Mouse (Mus musculus) heart, embryonic 10.5 days (tissue): Measurements from ENCODE around the gene Snx32. TPM values are rescaled to one million over a fixed set of nuclear protein-coding genes. Genes with fewer than 3 reads are reported as not detected.

Experiments
- DNase-seq: peaks from one replicate; pipeline ENCODE4 v3.0.0-alpha.2; 2017; ENCODE audit warnings: low spot score
- H3K27ac ChIP-seq: fragments of 300-500 bp; sonication (generic); 2 replicates; pipeline ENCODE4 v1.5.1; 2016; ENCODE audit warnings: mild to moderate bottlenecking
- H3K27me3 ChIP-seq: fragments of 300-500 bp; sonication (generic); 2 replicates; pipeline ENCODE4 v1.6.1; 2016; ENCODE audit warnings: mild to moderate bottlenecking; ENCODE audit not compliant: poor library complexity, insufficient read depth, severe bottlenecking
- H3K36me3 ChIP-seq: fragments of 300-500 bp; sonication (generic); 2 replicates; pipeline ENCODE4 v1.6.1; 2016; ENCODE audit warnings: mild to moderate bottlenecking, moderate library complexity
- H3K4me1 ChIP-seq: fragments of 300-500 bp; sonication (generic); 2 replicates; pipeline ENCODE4 v1.6.1; 2016; ENCODE audit warnings: mild to moderate bottlenecking
- H3K4me3 ChIP-seq: fragments of 300-500 bp; sonication (generic); 2 replicates; pipeline ENCODE4 v1.5.1; 2016; ENCODE audit warnings: mild to moderate bottlenecking, moderate library complexity
- H3K9me3 ChIP-seq: fragments of 300-500 bp; sonication (generic); 2 replicates; pipeline ENCODE4 v1.6.1; 2016; ENCODE audit warnings: mild to moderate bottlenecking, moderate library complexity
- WGBS: fragments of 180-500 bp; shearing (Covaris S2); methylation state at CpG from one replicate; pipeline ENCODE4 v1.1.7; 2016; 5-methylcytosine and 5-hydroxymethylcytosine counted together
- polyA plus RNA-seq: library from polyadenylated mRNA; unstranded; fragments of >200 nt; fragmentation: Nextera tagmentation; extraction: Ambion mirVana; gene quantifications from 2 replicates; pipeline ENCODE4 v1.2.1, GENCODE M21; 2016

The Snx32 gene
- 10.6 and 15.6 TPM in 2 replicates for polyA plus RNA-seq

GRCm38 (mm10) chr19:5510031-5511026 lies at the start of gene Snx32:
Gene Snx32, minus strand, starts transcription at chr19:5510538.
- 2% methylated on average over 47 of the region's 47 CpGs for WGBS
- H3K27ac ChIP-seq = peak within 1 kb of the TSS; percentile 89

GRCm38 (mm10) chr19:5559631-5560456 lies 49.5 kb upstream of the Snx32 start:
- Histone ChIP-seq H3K4me1 (peaks cover 24% of the 10 kb centered on the region), H3K27me3 (peaks cover 98% of the 10 kb centered on the region), H3K36me3 (no peaks in the 10 kb centered on the region), H3K27ac (no peak overlapping the region), H3K9me3 (no peaks in the 10 kb centered on the region), H3K4me3 (peak overlapping the region; percentile 55)
- 1% methylated on average over 69 of the region's 69 CpGs for WGBS
- DNase-seq = no peak

More at GRCm38 (mm10) chr19:5510031-5511026, at the start of gene Snx32:
- no peaks in the 10 kb centered on the region; the same call in 1 of the 2 replicates for H3K36me3 ChIP-seq
- peak within 1 kb of the TSS; percentile 68 for H3K4me3 ChIP-seq
- H3K9me3 ChIP-seq = no peaks in the 10 kb centered on the region
- DNase-seq = peak; percentile 99
- H3K27me3 ChIP-seq = no peaks in the 10 kb centered on the region
- H3K4me1 ChIP-seq = peaks cover 27% of the 10 kb centered on the region

GRCm38 (mm10) chr19:5559229-5559628 lies 48.9 kb upstream of the Snx32 start:
- no peaks in the 10 kb centered on the region for H3K9me3 ChIP-seq
- DNase-seq = no peak
- H3K27ac ChIP-seq = no peak overlapping the region
- H3K4me3 ChIP-seq = peak overlapping the region; percentile 55; the same call in 1 of the 2 replicates
- peaks cover 98% of the 10 kb centered on the region for H3K27me3 ChIP-seq
- peaks cover 24% of the 10 kb centered on the region for H3K4me1 ChIP-seq
- 21% methylated on average over 7 of the region's 8 CpGs for WGBS
- H3K36me3 ChIP-seq = no peaks in the 10 kb centered on the region

GRCm38 (mm10) chr19:5558770-5559169 lies 48.4 kb upstream of the Snx32 start:
- Histone ChIP-seq H3K9me3 (no peaks in the 10 kb centered on the region), H3K36me3 (no peaks in the 10 kb centered on the region), H3K27me3 (peaks cover 98% of the 10 kb centered on the region), H3K4me1 (peaks cover 24% of the 10 kb centered on the region), H3K4me3 (no peak overlapping the region), H3K27ac (no peak overlapping the region)
- WGBS = 61% methylated on average over 8 of the region's 8 CpGs
- DNase-seq = no peak

- H3K9me3 ChIP-seq = no peaks in the 10 kb centered on the region
- peaks cover 98% of the 10 kb centered on the region for H3K27me3 ChIP-seq
- no peak overlapping the region for H3K4me3 ChIP-seq
- H3K27ac ChIP-seq = no peak overlapping the region
- WGBS = 53% methylated on average over 7 of the region's 7 CpGs
- no peak for DNase-seq
- no peaks in the 10 kb centered on the region for H3K36me3 ChIP-seq
- H3K4me1 ChIP-seq = peaks cover 24% of the 10 kb centered on the region
Observed at GRCm38 (mm10) chr19:5558169-5558568, 47.8 kb upstream of the Snx32 start.

GRCm38 (mm10) chr19:5554212-5554611 lies 43.9 kb upstream of the Snx32 start:
- H3K4me1 ChIP-seq = peaks cover 10% of the 10 kb centered on the region
- H3K27ac ChIP-seq = no peak overlapping the region
- peaks cover 96% of the 10 kb centered on the region for H3K27me3 ChIP-seq
- H3K4me3 ChIP-seq = no peak overlapping the region
- H3K36me3 ChIP-seq = no peaks in the 10 kb centered on the region
- no peak for DNase-seq
- 76% methylated on average over 14 of the region's 14 CpGs for WGBS
- H3K9me3 ChIP-seq = no peaks in the 10 kb centered on the region

GRCm38 (mm10) chr19:5553802-5554201 lies 43.5 kb upstream of the Snx32 start:
- no peaks in the 10 kb centered on the region for H3K9me3 ChIP-seq
- no peak overlapping the region for H3K4me3 ChIP-seq
- H3K36me3 ChIP-seq = no peaks in the 10 kb centered on the region
- peaks cover 96% of the 10 kb centered on the region for H3K27me3 ChIP-seq
- H3K4me1 ChIP-seq = peaks cover 10% of the 10 kb centered on the region
- no peak overlapping the region for H3K27ac ChIP-seq
- WGBS = 53% methylated on average over 8 of the region's 8 CpGs
- DNase-seq = no peak

GRCm38 (mm10) chr19:5547471-5548056 lies 37.2 kb upstream of the Snx32 start:
- Histone ChIP-seq H3K9me3 (no peaks in the 10 kb centered on the region), H3K4me1 (peaks cover 13% of the 10 kb centered on the region), H3K27me3 (peaks cover 46% of the 10 kb centered on the region), H3K36me3 (no peaks in the 10 kb centered on the region), H3K27ac (no peak overlapping the region), H3K4me3 (no peak overlapping the region)
- WGBS = 59% methylated on average over 4 of the region's 4 CpGs
- no peak for DNase-seq

- Histone ChIP-seq H3K27me3 (peaks cover 37% of the 10 kb centered on the region), H3K27ac (no peak overlapping the region), H3K4me1 (peaks cover 12% of the 10 kb centered on the region; the same call in 1 of the 2 replicates), H3K36me3 (no peaks in the 10 kb centered on the region), H3K9me3 (no peaks in the 10 kb centered on the region), H3K4me3 (no peak overlapping the region)
- no peak for DNase-seq
- 40% methylated on average over 11 of the region's 11 CpGs for WGBS
Observed at GRCm38 (mm10) chr19:5544031-5544430, 33.7 kb upstream of the Snx32 start.

- Histone ChIP-seq H3K27me3 (peaks cover 41% of the 10 kb centered on the region), H3K9me3 (no peaks in the 10 kb centered on the region), H3K4me3 (no peak overlapping the region), H3K36me3 (no peaks in the 10 kb centered on the region), H3K4me1 (peaks cover 12% of the 10 kb centered on the region; the same call in 1 of the 2 replicates), H3K27ac (no peak overlapping the region)
- no peak for DNase-seq
- WGBS = 89% methylated on average over 9 of the region's 9 CpGs
Observed at GRCm38 (mm10) chr19:5543362-5543761, 33.0 kb upstream of the Snx32 start.

GRCm38 (mm10) chr19:5538786-5539185 lies 28.4 kb upstream of the Snx32 start:
- Histone ChIP-seq H3K4me1 (no peaks in the 10 kb centered on the region), H3K9me3 (no peaks in the 10 kb centered on the region), H3K36me3 (no peaks in the 10 kb centered on the region), H3K27me3 (peaks cover 44% of the 10 kb centered on the region), H3K4me3 (no peak overlapping the region), H3K27ac (no peak overlapping the region)
- WGBS = 53% methylated on average over 8 of the region's 8 CpGs
- no peak for DNase-seq

- H3K27ac ChIP-seq = no peak overlapping the region
- no peak overlapping the region for H3K4me3 ChIP-seq
- peaks cover 35% of the 10 kb centered on the region for H3K27me3 ChIP-seq
- 61% methylated on average over 8 of the region's 8 CpGs for WGBS
- H3K4me1 ChIP-seq = peaks cover 7% of the 10 kb centered on the region
- no peaks in the 10 kb centered on the region for H3K9me3 ChIP-seq
- no peak for DNase-seq
- no peaks in the 10 kb centered on the region for H3K36me3 ChIP-seq
Observed at GRCm38 (mm10) chr19:5532520-5532919, 22.2 kb upstream of the Snx32 start.
